Mouse (Mus musculus): ENCODE measurements around the gene Prrg1. TPM values are rescaled to one million over a fixed set of nuclear protein-coding genes. Genes with fewer than 3 reads are reported as not detected.
A peak's percentile ranks its signal among the peaks of the same experiment; 100 is the strongest.
"Not testable (repeated sequence)": the region's sequence is repeated elsewhere in the genome, so short reads cannot be mapped to it uniquely, and the experiment has no call there.

Prrg1 gene
- total and polyA plus RNA-seq, 2 experiments from 2014 or later, result 3.7 to 7.3 TPM

- Histone ChIP-seq H3K4me3 (ENCODE audit: low read depth, low read length) (no peak overlapping the region), H3K4me1 (ENCODE audit: insufficient read depth, low read length) (no peaks in the 10 kb centered on the region), H3K9me3 (ENCODE audit: low read length) (no peaks in the 10 kb centered on the region), H3K36me3 (ENCODE audit: insufficient read depth, low read length) (no peaks in the 10 kb centered on the region), H3K27ac (ENCODE audit: low read depth, low read length) (no peak overlapping the region), H3K27me3 (ENCODE audit: insufficient read depth, low read length) (no peaks in the 10 kb centered on the region), H3K9ac (replicated peaks; ENCODE audit: low read length, poor library complexity, severe bottlenecking) (no peak overlapping the region), H3K4me2 (ENCODE audit: low read depth, low read length, poor library complexity, severe bottlenecking) (no peak overlapping the region)
- no peak for TF ChIP-seq CTCF (IDR thresholded peaks at IDR 0.05)
- DNase-seq (ENCODE audit: low spot score), result no peak
- no peak for ATAC-seq (ENCODE audit: low FRiP score)
- WGBS, result 65% methylated on average over 3 of the region's 3 CpGs
Measured at GRCm38 (mm10) chrX:78479710-78480109, 104.0 kb downstream of the Prrg1 start.

- WGBS, result 66% methylated on average over 6 of the region's 6 CpGs
- Histone ChIP-seq H3K4me1 (ENCODE audit: insufficient read depth, low read length) (no peaks in the 10 kb centered on the region), H3K9ac (replicated peaks; ENCODE audit: low read length, poor library complexity, severe bottlenecking) (no peak overlapping the region), H3K9me3 (ENCODE audit: low read length) (no peaks in the 10 kb centered on the region), H3K4me2 (ENCODE audit: low read depth, low read length, poor library complexity, severe bottlenecking) (no peak overlapping the region), H3K27me3 (ENCODE audit: insufficient read depth, low read length) (no peaks in the 10 kb centered on the region), H3K36me3 (ENCODE audit: insufficient read depth, low read length) (no peaks in the 10 kb centered on the region), H3K27ac (ENCODE audit: low read depth, low read length) (no peak overlapping the region), H3K4me3 (ENCODE audit: low read depth, low read length) (no peak overlapping the region)
- no peak for TF ChIP-seq CTCF (IDR thresholded peaks at IDR 0.05)
- DNase-seq (ENCODE audit: low spot score), result peak; percentile 64
- ATAC-seq (ENCODE audit: low FRiP score), result no peak
Measured at GRCm38 (mm10) chrX:78434357-78434756, 149.3 kb downstream of the Prrg1 start.

- 61% methylated on average over 2 of the region's 2 CpGs for WGBS
- H3K4me2 ChIP-seq (ENCODE audit: low read depth, low read length, poor library complexity, severe bottlenecking); H3K36me3 ChIP-seq (ENCODE audit: insufficient read depth, low read length); H3K27ac ChIP-seq (ENCODE audit: low read depth, low read length); H3K4me3 ChIP-seq (ENCODE audit: low read depth, low read length); H3K9ac ChIP-seq (replicated peaks; ENCODE audit: low read length, poor library complexity, severe bottlenecking); H3K9me3 ChIP-seq (ENCODE audit: low read length); H3K27me3 ChIP-seq (ENCODE audit: insufficient read depth, low read length); ATAC-seq (ENCODE audit: low FRiP score); H3K4me1 ChIP-seq (ENCODE audit: insufficient read depth, low read length); DNase-seq (ENCODE audit: low spot score): not testable (repeated sequence)
Measured at GRCm38 (mm10) chrX:78403346-78403745, 180.3 kb downstream of the Prrg1 start.

Other genes with a start within 250 kb of the Prrg1 start
- not detected in 2 replicates for gene 4930480E11Rik, start 214.3 kb downstream of the Prrg1 start, total RNA-seq (2014; rRNA removed)
- not detected in 2 replicates for gene 4930480E11Rik, start 214.3 kb downstream of the Prrg1 start, polyA plus RNA-seq (2015; fragmentation: Nextera tagmentation; extraction: Ambion mirVana)
- gene Fam47c, start 153.9 kb upstream of the Prrg1 start, total RNA-seq (2014; rRNA removed), result not detected in 2 replicates
- not detected in 2 replicates for gene Fam47c, start 153.9 kb upstream of the Prrg1 start, polyA plus RNA-seq (2015; fragmentation: Nextera tagmentation; extraction: Ambion mirVana)

Measured in midbrain, postnatal 0 days (tissue).